Mouse (Mus musculus) hindbrain, embryonic 13.5 days (tissue): ENCODE data around the gene Dlk1. TPM values are rescaled to one million over a fixed set of nuclear protein-coding genes. Genes with fewer than 3 reads are reported as not detected.

Experiments used
- ATAC-seq: fragments of 200-750 bp; cut with Nextera tagmentation; 2 replicates; pipeline ENCODE4 v1.8.0; 2017; ENCODE audit warnings: moderate TSS enrichment; ENCODE audit not compliant: low FRiP score
- H3K27ac ChIP-seq: fragments of 300-500 bp; sonication (generic); 2 replicates; pipeline ENCODE4 v1.5.1; 2015; ENCODE audit warnings: inconsistent platforms, mild to moderate bottlenecking, moderate library complexity
- H3K27me3 ChIP-seq: fragments of 300-500 bp; sonication (generic); 2 replicates; pipeline ENCODE4 v1.6.1; 2015; ENCODE audit warnings: mild to moderate bottlenecking, inconsistent platforms
- H3K36me3 ChIP-seq: fragments of 300-500 bp; sonication (generic); 2 replicates; pipeline ENCODE4 v1.6.1; 2015; ENCODE audit warnings: mild to moderate bottlenecking, inconsistent platforms
- H3K4me1 ChIP-seq: fragments of 300-500 bp; sonication (generic); replicated peaks from 2 replicates; pipeline ENCODE4 v1.6.1; 2015; ENCODE audit warnings: inconsistent platforms
- H3K4me2 ChIP-seq: fragments of 300-500 bp; sonication (generic); 2 replicates; pipeline ENCODE4 v1.6.1; 2015; ENCODE audit warnings: inconsistent platforms, mild to moderate bottlenecking, moderate library complexity
- H3K4me3 ChIP-seq: fragments of 300-500 bp; sonication (generic); 2 replicates; pipeline ENCODE4 v1.5.1; 2015; ENCODE audit warnings: mild to moderate bottlenecking, inconsistent platforms
- H3K9ac ChIP-seq: fragments of 300-500 bp; sonication (generic); 2 replicates; pipeline ENCODE4 v1.6.1; 2015; ENCODE audit warnings: mild to moderate bottlenecking, inconsistent platforms
- H3K9me3 ChIP-seq: fragments of 300-500 bp; sonication (generic); 2 replicates; pipeline ENCODE4 v1.6.1; 2016; ENCODE audit warnings: inconsistent platforms
- WGBS: fragments of 180-500 bp; shearing (Covaris S2); methylation state at CpG from one replicate; pipeline ENCODE4 v1.1.7; 2015; 5-methylcytosine and 5-hydroxymethylcytosine counted together
- polyA plus RNA-seq: library from polyadenylated mRNA; unstranded; fragments of >200 nt; fragmentation: Nextera tagmentation; extraction: Ambion mirVana; gene quantifications from 2 replicates; pipeline ENCODE4 v1.2.1, GENCODE M21; 2015

The Dlk1 gene
- polyA plus RNA-seq, 1 experiment from 2014 or later: 88.0 TPM

DNA sequence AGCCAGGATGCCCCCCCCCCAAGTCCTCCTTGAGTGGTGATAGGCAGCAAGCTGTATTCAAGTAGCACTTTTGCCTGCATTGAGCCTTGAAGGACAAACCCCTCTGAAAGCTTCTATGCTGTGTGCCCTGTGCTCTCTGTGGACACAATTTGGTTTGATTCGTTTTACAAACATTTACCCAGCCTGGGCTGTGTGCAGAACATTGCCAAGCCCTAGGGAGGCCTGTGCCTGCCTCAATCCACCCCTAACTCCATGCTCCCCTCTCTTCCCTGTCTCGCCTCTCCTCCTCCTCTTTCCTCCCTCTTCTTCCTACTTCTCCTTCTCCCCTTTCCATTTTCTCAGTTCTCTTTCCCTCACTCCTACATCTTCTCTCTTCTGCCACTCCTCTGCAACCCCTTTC lies 29.5 kb upstream of the Dlk1 start:
- H3K4me3 ChIP-seq: no peak overlapping the region
- H3K27ac ChIP-seq: no peak overlapping the region
- peaks cover 20% of the 10 kb centered on the region; the same call in 1 of the 2 replicates for H3K27me3 ChIP-seq
- 44% methylated on average over 2 of the region's 2 CpGs for WGBS
- peaks cover 29% of the 10 kb centered on the region for H3K4me1 ChIP-seq
- no peaks in the 10 kb centered on the region for H3K9me3 ChIP-seq
- no peak overlapping the region for H3K9ac ChIP-seq
- no peaks in the 10 kb centered on the region for H3K36me3 ChIP-seq
- ATAC-seq: no peak
- no peak overlapping the region for H3K4me2 ChIP-seq

DNA sequence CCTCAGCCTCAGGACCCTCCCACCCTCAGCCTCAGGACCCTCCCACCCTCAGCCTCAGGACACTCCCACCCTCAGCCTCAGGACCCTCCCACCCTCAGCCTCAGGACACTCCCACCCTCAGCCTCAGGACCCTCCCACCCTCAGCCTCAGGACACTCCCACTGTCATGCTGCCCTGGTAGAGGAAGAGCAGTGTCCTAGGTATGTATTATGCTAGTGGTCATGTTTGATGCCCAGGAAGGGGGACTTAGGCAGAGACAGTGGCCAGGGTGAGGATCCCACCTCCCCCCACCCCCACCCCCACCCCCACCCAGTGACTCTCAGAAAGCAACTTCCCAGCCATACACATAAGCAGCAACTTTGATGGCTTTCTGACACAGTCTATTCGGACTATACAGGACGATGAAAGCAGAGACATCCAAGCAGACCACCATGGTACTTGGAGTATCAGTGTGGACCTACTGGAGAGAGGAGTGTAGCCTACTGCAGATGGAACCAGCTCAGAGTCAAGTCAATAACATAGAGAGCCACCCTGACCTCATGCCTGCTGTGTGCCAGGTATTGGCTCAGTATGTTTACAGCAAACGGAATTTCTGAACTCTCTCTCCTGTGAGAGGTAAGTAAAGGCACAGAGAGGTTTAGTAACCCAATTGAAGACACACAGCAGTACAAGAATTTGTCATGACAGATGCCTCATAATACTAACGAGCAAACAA lies 28.8 kb upstream of the Dlk1 start:
- WGBS: 78% methylated on average over 4 of the region's 4 CpGs

DNA sequence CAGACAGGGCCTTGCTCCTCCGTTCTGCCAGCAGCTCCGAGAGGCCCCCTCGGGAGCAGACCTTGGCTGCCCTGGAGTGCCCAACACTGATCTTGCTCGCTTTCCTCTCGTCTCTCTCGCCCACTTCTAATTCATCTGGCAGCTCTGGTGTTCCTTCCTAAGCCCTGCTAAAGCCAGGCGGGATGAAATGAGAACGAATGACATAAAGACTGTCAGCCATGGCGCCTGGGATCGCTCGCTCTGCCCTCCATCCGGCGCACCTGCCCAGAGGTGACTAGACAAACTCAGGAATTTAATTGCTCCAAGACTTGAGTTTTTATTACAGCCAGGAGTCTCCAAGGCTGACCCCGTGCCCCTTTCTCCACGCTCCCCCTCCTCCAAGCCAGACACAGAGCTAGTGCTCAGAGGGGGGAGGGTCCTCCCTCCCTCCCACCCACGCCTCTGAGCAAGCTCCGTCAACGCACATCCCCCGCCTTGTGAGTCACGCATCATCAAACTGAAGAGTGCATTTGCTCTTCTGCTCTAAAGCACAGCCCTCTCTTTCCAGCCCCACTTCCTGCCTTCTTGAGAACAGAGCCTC lies 27.8 kb upstream of the Dlk1 start:
- Histone ChIP-seq H3K36me3 (no peaks in the 10 kb centered on the region), H3K9ac (peak overlapping the region; percentile 39; the same call in 1 of the 2 replicates), H3K4me1 (peaks cover 25% of the 10 kb centered on the region), H3K4me2 (peak overlapping the region; percentile 36), H3K9me3 (no peaks in the 10 kb centered on the region), H3K27ac (peak overlapping the region; percentile 49; the same call in 1 of the 2 replicates), H3K27me3 (peaks cover 26% of the 10 kb centered on the region; the same call in 1 of the 2 replicates), H3K4me3 (no peak overlapping the region)
- no peak for ATAC-seq
- WGBS: 15% methylated on average over 20 of the region's 20 CpGs

More for the DNA sequence above, 28.8 kb upstream of the Dlk1 start:
- Histone ChIP-seq H3K36me3 (no peaks in the 10 kb centered on the region), H3K4me3 (no peak overlapping the region), H3K9ac (peak overlapping the region; percentile 39; the same call in 1 of the 2 replicates), H3K4me2 (no peak overlapping the region), H3K27ac (no peak overlapping the region; the same call in 1 of the 2 replicates), H3K9me3 (no peaks in the 10 kb centered on the region), H3K4me1 (peaks cover 25% of the 10 kb centered on the region), H3K27me3 (peaks cover 20% of the 10 kb centered on the region; the same call in 1 of the 2 replicates)
- ATAC-seq: no peak

DNA sequence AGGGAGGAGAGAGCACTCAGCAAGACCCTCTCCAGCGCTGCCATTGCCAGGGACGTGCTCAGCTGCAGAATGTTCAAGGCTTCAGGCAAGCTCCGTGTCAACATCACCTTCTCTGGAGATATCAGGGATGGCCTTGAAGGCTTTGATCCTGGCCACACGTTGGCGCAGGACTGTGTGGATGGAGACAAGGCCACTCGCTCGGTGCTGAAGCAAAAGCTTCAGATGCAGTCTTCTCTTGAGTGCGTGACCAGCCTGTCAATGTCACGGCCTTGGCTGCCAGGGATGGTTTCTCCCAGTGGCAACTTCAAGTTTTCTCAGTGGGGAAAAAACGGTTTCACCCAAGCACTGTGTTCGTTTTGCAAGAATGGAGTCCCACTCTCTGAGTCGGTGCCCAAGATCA lies 26.6 kb upstream of the Dlk1 start:
- Histone ChIP-seq H3K36me3 (no peaks in the 10 kb centered on the region), H3K9ac (no peak overlapping the region), H3K27ac (no peak overlapping the region), H3K4me3 (no peak overlapping the region), H3K9me3 (no peaks in the 10 kb centered on the region), H3K4me1 (peaks cover 15% of the 10 kb centered on the region), H3K27me3 (peaks cover 25% of the 10 kb centered on the region; the same call in 1 of the 2 replicates), H3K4me2 (no peak overlapping the region)
- no peak for ATAC-seq
- WGBS: 86% methylated on average over 12 of the region's 12 CpGs

DNA sequence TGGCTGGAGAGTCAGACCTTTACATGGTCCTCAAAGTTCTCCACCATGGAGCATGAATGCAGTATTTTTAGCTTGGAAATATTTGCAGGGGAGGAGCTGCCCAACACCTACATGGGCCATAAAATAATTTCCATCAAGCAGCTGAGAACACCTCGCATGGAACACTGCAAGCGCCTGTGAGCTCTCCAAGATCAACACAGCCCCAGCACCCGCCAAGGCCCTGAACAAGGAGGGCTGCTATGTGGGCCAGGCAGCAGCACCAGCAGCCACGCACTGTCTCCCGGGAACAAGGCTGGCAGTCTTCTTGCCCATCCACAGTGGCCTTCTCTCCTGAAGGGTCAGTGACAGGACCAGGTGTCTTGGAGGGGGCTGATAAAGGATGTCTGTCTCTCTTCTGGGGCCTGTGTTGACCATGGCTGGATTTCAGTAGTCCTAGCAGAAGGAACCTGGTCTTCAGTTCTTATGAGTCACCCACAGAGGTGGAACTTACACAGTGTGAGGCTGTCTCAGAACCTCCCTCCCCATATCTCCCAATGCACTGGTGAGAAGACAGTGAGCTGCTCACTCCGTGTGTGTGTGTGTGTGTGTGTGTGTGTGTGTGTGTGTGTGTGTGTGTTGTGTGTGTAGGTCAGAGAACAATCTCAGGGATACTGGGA lies 20.0 kb upstream of the Dlk1 start:
- WGBS: 79% methylated on average over 6 of the region's 6 CpGs

DNA sequence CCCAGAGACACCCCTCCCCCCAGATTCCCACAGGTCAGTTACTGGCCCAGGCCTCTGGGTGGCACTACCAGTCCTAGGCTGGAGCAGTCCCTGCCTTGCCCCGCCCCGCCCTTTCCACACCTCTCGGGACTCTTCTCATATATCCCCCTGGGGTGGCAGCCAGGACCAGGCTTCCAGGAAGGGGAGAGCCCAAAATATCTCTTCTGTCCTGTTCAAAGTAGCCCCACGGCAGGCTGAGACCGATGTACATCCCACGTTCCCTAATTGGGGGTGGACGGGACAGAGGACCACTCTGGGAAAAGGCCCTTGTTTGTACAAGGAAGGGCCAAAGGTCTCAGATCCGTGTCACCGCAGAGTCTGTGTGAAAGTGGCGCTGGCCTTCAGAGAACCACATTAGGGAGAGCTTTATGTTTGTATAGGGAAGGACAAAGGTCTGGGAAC lies 16.2 kb upstream of the Dlk1 start:
- Histone ChIP-seq H3K27ac (no peak overlapping the region), H3K9me3 (no peaks in the 10 kb centered on the region), H3K4me3 (no peak overlapping the region), H3K4me2 (no peak overlapping the region), H3K9ac (0 out of 2 replicates have a peak overlapping the region, but pooled peaks have one; percentile 9), H3K27me3 (peaks cover 54% of the 10 kb centered on the region), H3K36me3 (no peaks in the 10 kb centered on the region), H3K4me1 (peaks cover 52% of the 10 kb centered on the region)
- WGBS: 7% methylated on average over 10 of the region's 10 CpGs
- no peak; the same call in 1 of the 2 replicates for ATAC-seq

More for the DNA sequence above, 20.0 kb upstream of the Dlk1 start:
- Histone ChIP-seq H3K36me3 (no peaks in the 10 kb centered on the region), H3K27me3 (peaks cover 25% of the 10 kb centered on the region; the same call in 1 of the 2 replicates), H3K4me1 (peaks cover 18% of the 10 kb centered on the region), H3K27ac (no peak overlapping the region), H3K9ac (no peak overlapping the region), H3K9me3 (no peaks in the 10 kb centered on the region), H3K4me3 (no peak overlapping the region), H3K4me2 (no peak overlapping the region)
- no peak for ATAC-seq

DNA sequence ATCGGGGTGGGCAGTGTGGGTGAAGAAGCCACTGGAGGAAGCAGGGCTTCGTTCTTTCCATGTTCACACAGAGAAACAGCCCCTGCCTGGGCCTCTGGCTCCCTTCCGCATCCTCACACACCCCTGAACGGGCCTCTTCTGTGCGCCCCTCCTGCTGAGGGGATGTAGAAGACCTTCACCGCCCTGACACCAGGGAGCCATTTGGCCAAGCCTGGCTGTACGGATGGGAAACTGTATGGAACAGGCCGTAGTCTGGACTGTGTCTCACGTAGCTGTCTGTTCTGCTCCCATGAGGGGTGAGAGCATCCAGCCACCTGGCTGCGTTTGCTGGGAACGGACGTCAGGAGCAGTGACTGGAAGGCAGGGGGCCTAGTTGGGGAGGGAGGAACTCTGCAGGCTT lies 15.8 kb upstream of the Dlk1 start:
- H3K27me3 ChIP-seq: peaks cover 58% of the 10 kb centered on the region
- no peaks in the 10 kb centered on the region for H3K9me3 ChIP-seq
- H3K4me3 ChIP-seq: no peak overlapping the region
- ATAC-seq: 0 out of 2 replicates have a peak, but pooled peaks have one; percentile 25
- peak overlapping the region; percentile 44; the same call in 1 of the 2 replicates for H3K27ac ChIP-seq
- no peaks in the 10 kb centered on the region for H3K36me3 ChIP-seq
- 18% methylated on average over 12 of the region's 12 CpGs for WGBS
- peaks cover 57% of the 10 kb centered on the region for H3K4me1 ChIP-seq
- H3K4me2 ChIP-seq: no peak overlapping the region
- H3K9ac ChIP-seq: 0 out of 2 replicates have a peak overlapping the region, but pooled peaks have one; percentile 9

DNA sequence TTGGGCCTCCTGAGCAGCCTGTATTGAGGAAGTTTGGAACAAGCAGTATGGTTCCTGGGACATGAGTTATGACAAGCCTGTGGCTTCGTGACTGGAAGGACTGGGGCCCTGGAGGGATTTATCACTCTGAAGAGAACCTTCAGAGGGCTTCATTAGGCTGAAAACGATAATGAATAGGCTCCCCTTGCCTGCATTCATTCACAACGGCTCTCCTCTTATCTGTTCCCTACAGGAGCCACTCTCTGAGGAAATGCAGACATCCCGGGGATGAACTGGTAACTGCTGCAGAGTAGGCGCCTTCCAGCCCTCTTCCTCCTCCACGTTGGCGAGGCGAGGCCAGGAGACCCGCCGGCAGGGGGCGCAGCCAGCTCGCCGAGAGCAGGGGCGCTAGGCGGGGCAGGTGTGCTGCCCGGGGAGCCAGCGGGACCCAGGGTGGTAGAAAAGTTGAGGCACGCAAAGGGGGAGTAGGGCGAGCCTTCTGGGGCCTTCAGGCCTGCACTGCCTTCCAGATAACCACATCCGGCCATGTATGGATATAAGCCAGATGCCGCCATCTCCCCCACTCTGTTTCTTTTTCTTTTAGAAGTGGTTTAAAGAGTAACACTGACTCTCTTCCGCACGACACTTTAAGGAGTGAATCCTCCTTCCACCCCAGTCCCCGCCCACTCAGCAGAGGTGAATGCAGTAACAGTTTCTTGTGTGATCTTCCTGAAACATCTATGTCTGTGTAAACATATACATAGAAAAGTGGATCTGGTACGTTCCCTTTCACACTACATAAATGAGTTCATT lies 14.9 kb upstream of the Dlk1 start:
- Histone ChIP-seq H3K9me3 (no peaks in the 10 kb centered on the region), H3K27me3 (peaks cover 67% of the 10 kb centered on the region), H3K9ac (no peak overlapping the region), H3K4me1 (peaks cover 64% of the 10 kb centered on the region), H3K36me3 (no peaks in the 10 kb centered on the region), H3K27ac (no peak overlapping the region), H3K4me2 (peak overlapping the region; percentile 32), H3K4me3 (no peak overlapping the region)
- no peak for ATAC-seq
- WGBS: 10% methylated on average over 25 of the region's 25 CpGs

DNA sequence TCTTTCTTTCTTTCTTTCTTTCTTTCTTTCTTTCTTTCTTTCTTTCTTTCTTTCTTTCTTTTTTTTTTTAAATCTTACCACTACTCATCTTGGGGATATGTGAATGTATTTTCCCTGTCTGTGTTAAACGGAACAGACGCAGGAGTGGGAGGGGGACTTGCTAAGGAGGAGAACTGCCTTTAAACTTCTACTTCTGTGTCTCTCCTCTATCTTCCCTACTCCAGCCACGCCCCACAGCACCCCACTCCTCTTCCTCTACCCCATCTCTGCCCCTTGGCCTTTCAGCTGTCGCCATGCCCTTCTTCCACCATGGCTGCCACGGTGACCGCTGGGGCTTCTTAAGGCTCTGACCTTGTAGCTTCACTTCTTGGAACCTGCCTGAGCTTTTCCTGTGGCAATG lies 14.2 kb upstream of the Dlk1 start:
- Histone ChIP-seq H3K9me3 (no peaks in the 10 kb centered on the region), H3K9ac (no peak overlapping the region), H3K4me1 (peaks cover 70% of the 10 kb centered on the region), H3K4me3 (no peak overlapping the region), H3K27me3 (peaks cover 73% of the 10 kb centered on the region), H3K36me3 (no peaks in the 10 kb centered on the region), H3K4me2 (no peak overlapping the region), H3K27ac (no peak overlapping the region)
- WGBS: 78% methylated on average over 6 of the region's 6 CpGs
- no peak for ATAC-seq

DNA sequence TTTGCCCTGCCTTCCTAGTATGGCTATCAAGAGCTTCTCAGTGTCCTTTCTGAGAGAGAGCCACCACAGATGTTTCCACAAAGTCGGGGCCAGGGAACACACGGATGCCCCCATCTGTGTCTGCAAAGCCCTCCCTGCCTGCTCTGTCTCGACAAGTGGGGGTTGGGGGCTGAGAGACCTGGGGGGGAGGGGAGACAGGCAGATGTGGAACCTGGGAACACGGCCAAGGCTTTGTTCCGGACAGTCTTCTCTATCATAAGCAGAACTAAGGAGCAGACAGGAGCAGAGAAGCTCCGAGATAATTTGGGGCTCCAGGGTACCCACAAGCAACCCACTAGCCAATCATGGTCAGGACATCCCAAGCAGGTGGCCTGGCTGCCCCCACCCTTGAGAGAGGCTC lies 12.6 kb upstream of the Dlk1 start:
- no peak overlapping the region for H3K9ac ChIP-seq
- ATAC-seq: no peak
- H3K27me3 ChIP-seq: peaks cover 82% of the 10 kb centered on the region
- no peaks in the 10 kb centered on the region for H3K9me3 ChIP-seq
- 38% methylated on average over 6 of the region's 6 CpGs for WGBS
- H3K36me3 ChIP-seq: no peaks in the 10 kb centered on the region
- H3K4me3 ChIP-seq: no peak overlapping the region
- H3K4me1 ChIP-seq: peaks cover 80% of the 10 kb centered on the region
- H3K4me2 ChIP-seq: no peak overlapping the region
- H3K27ac ChIP-seq: peak overlapping the region; percentile 44; the same call in 1 of the 2 replicates

DNA sequence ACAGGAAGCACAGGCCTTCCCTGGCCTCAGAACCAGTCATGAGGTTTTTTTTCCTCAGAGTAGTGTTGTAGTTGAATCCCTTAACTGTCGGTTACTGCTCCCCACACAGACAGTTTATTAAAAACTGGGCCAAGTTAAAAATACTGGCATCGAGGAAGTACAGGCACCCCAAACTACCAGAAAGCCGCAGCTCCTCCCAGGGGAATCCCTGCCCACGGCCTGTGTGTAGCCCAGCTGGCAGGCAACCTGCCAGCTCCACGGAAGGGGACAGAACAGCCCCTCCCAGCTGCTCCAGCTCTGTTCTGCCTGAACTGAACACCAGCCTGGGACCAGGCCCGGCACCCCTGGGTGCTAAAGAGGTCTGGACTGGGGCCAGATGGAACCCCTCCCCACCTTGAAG lies 11.3 kb upstream of the Dlk1 start:
- no peak overlapping the region for H3K9ac ChIP-seq
- H3K27ac ChIP-seq: peak overlapping the region; percentile 18; the same call in 1 of the 2 replicates
- peaks cover 92% of the 10 kb centered on the region for H3K27me3 ChIP-seq
- no peak for ATAC-seq
- no peak overlapping the region for H3K4me3 ChIP-seq
- no peaks in the 10 kb centered on the region for H3K9me3 ChIP-seq
- H3K4me1 ChIP-seq: peaks cover 88% of the 10 kb centered on the region
- H3K4me2 ChIP-seq: no peak overlapping the region
- WGBS: 42% methylated on average over 6 of the region's 6 CpGs
- no peaks in the 10 kb centered on the region for H3K36me3 ChIP-seq
